Mouse (Mus musculus) bone marrow macrophage, adult 2 months (primary cell): ENCODE measurements around the gene 4930404H24Rik. TPM values are rescaled to one million over a fixed set of nuclear protein-coding genes. Genes with fewer than 3 reads are reported as not detected.
A peak's percentile ranks its signal among the peaks of the same experiment; 100 is the strongest.

Experiments used
- H3K27ac ChIP-seq: 2 replicates; pipeline ENCODE4 v1.5.1; 2012; ENCODE audit warnings: low read depth, low read length; ENCODE audit not compliant: insufficient read depth
- H3K4me1 ChIP-seq: 2 replicates; pipeline ENCODE4 v1.6.1; 2012; ENCODE audit warnings: low read length; ENCODE audit not compliant: control insufficient read depth, insufficient read depth
- H3K4me3 ChIP-seq: 2 replicates; pipeline ENCODE4 v1.5.1; 2012; ENCODE audit warnings: mild to moderate bottlenecking, low read length, moderate library complexity; ENCODE audit not compliant: insufficient read depth
- CTCF ChIP-seq: IDR thresholded peaks from 2 replicates; pipeline ENCODE4 v1.5.1; 2012; ENCODE audit warnings: low read depth, mild to moderate bottlenecking, low read length, moderate library complexity
- POLR2A ChIP-seq: IDR thresholded peaks from 2 replicates; pipeline ENCODE4 v1.6.1; 2012; ENCODE audit warnings: mild to moderate bottlenecking, low read depth, low read length, borderline replicate concordance
- polyA plus RNA-seq: library from polyadenylated mRNA; stranded (reverse); fragments of >200 nt; gene quantifications from 2 replicates; pipeline ENCODE4 v1.2.4, GENCODE M21; 2012; ENCODE audit not compliant: missing spikeins, insufficient read depth, insufficient read length

4930404H24Rik gene
- not detected in 2 replicates for polyA plus RNA-seq

GRCm38 (mm10) chr2:153492573-153493392, at the start of gene 4930404H24Rik:
Gene 4930404H24Rik (plus strand): TSS chr2:153492790.
- TF ChIP-seq POLR2A (no peak), CTCF (no peak)
- H3K4me3 ChIP-seq = peak within 1 kb of the TSS; percentile 80
- H3K4me1 ChIP-seq = peaks cover 55% of the 10 kb centered on the region
- no peak within 1 kb of the TSS for H3K27ac ChIP-seq

DNA sequence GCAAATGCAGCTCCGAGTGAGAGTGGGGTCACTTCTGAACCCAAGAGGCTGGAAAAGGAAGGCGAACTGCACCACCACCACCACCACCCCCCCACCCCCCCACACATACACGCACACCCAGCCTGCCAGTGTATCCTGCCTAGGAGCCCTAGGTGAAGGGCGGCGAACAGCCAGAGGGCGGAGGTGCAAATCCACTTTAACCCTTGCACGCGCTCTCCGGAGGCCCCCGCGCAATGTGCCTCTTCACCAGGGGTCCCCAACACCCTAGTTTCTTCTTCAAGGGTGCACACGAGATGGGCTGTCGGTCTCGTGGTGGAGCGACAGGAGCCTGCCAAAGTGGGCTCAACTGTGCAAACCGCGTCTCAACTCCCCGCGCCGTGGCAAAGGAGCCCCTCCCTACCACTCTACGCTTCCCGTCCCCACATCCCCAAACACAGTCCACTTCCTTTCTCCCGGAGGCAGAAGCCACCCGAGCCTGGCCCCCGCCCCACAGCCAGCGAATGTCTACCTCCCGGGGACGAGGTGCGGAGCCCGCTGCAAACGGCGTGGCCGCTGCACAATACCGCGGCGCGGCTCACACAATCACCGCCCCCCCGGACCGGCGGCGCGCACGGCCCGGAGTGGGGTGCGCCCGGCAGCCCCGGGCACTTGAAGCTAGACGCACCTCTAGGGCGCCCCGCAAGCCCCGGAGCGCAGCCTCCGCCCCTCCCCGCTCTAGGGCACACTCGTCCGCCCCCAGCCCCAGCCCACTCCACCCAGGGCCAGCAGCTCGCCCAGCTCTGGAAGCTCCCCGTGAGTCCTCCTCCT, 49.0 kb upstream of the 4930404H24Rik start:
- TF ChIP-seq POLR2A (no peak), CTCF (no peak)
- H3K4me3 ChIP-seq = peak overlapping the region; percentile 75
- no peak overlapping the region for H3K27ac ChIP-seq
- H3K4me1 ChIP-seq = 0 out of 2 replicates have a peak, but pooled peaks cover 3% of the 10 kb centered on the region

GRCm38 (mm10) chr2:153444254-153445136, 48.1 kb upstream of the 4930404H24Rik start:
- Histone ChIP-seq H3K4me1 (0 out of 2 replicates have a peak, but pooled peaks cover 3% of the 10 kb centered on the region), H3K27ac (no peak overlapping the region), H3K4me3 (peak overlapping the region; percentile 75)
- TF ChIP-seq POLR2A (no peak), CTCF (no peak)

- TF ChIP-seq CTCF (no peak), POLR2A (no peak)
- Histone ChIP-seq H3K4me3 (peak overlapping the region; percentile 60), H3K4me1 (0 out of 2 replicates have a peak, but pooled peaks cover 3% of the 10 kb centered on the region), H3K27ac (no peak overlapping the region)
These were observed 47.2 kb upstream of the 4930404H24Rik start for GRCm38 (mm10) chr2:153445137-153446016.

DNA sequence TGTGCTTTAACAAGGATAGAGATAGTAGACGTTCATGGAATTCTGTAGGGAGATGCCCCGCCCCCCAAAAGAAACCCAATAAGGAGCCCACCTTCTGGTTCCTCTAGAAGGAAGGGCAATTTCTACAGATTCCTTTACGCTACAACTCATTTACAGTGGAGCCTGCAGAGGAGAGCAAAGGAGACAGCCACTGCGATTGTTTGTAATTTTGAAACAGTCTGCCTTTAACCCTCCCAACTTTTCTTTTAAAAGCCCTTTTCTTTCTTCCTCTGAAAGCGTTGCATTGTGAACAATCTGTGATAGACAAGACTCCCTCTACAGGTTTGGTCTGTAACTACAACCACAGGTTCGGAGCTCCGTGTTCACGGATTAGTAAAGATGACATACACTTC, 46.6 kb upstream of the 4930404H24Rik start:
- Histone ChIP-seq H3K27ac (no peak overlapping the region), H3K4me1 (0 out of 2 replicates have a peak, but pooled peaks cover 3% of the 10 kb centered on the region), H3K4me3 (peak overlapping the region; percentile 60)
- no peak for TF ChIP-seq CTCF
- no peak for TF ChIP-seq POLR2A

- no peak overlapping the region for H3K4me3 ChIP-seq
- H3K4me1 ChIP-seq = 0 out of 2 replicates have a peak, but pooled peaks cover 3% of the 10 kb centered on the region
- TF ChIP-seq POLR2A (no peak), CTCF (no peak)
- no peak overlapping the region for H3K27ac ChIP-seq
These were observed 46.1 kb upstream of the 4930404H24Rik start for GRCm38 (mm10) chr2:153446476-153446875.

- Histone ChIP-seq H3K27ac (no peak overlapping the region), H3K4me3 (no peak overlapping the region), H3K4me1 (0 out of 2 replicates have a peak, but pooled peaks cover 3% of the 10 kb centered on the region)
- TF ChIP-seq CTCF (no peak), POLR2A (no peak)
These were observed 44.9 kb upstream of the 4930404H24Rik start for GRCm38 (mm10) chr2:153447719-153448118.

- no peak overlapping the region for H3K27ac ChIP-seq
- no peak overlapping the region for H3K4me3 ChIP-seq
- TF ChIP-seq POLR2A (no peak), CTCF (no peak)
- 0 out of 2 replicates have a peak, but pooled peaks cover 3% of the 10 kb centered on the region for H3K4me1 ChIP-seq
These were observed 44.1 kb upstream of the 4930404H24Rik start for GRCm38 (mm10) chr2:153448519-153448918.
